Mouse (Mus musculus) CH12F3 (cell line): ENCODE results near the gene Fndc7.
"Not testable (repeated sequence)": the region's sequence is repeated elsewhere in the genome, so short reads cannot be mapped to it uniquely, and the experiment has no call there.

Experiments used
- in situ Hi-C: fragments of 300-500 bp; cut with MboI; formaldehyde crosslinking; loops from 2 replicates; pipeline ENCODE4 v1.14.3; 2020; ENCODE audit warnings: low sequenced_read_pairs

The Fndc7 gene

DNA sequence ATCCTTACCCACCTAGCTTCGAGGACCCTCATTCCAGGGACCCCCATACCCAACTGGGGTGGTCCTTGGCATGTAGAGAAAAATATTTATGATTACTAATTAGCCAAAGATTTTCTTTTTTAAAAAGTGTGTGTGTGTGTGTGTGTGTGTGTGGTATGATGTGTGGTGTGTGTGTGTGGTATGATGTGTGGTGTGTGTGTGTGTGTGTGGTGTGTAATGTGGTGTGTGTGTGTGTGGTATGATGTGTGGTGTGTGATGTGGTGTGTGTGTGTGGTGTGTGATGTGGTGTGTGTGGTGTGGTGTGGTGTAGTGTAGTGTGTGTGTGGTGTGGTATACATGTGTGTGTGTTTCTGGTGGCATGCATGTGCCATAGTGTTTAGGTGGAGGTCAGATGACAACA lies 2.3 kb upstream of the Fndc7 start:
- in situ Hi-C loops, result no loop called here

DNA sequence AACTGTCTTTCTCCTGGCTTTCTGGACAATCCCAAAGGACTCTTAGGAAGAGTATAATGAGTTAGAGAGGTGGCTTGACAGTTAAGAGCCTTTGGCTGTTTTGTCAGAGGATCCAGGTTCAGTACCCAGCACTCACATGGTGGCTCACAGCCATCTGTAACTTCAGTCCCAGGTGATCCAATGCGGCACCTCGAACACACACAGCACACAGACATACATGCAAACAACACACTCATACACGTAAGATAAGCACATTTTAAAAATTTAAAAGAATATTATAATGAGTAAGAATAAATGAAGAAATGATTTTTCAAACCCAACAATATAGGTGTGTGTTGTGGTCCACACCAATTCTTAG lies 2.2 kb downstream of the Fndc7 start:
- in situ Hi-C loops, result no loop called here

DNA sequence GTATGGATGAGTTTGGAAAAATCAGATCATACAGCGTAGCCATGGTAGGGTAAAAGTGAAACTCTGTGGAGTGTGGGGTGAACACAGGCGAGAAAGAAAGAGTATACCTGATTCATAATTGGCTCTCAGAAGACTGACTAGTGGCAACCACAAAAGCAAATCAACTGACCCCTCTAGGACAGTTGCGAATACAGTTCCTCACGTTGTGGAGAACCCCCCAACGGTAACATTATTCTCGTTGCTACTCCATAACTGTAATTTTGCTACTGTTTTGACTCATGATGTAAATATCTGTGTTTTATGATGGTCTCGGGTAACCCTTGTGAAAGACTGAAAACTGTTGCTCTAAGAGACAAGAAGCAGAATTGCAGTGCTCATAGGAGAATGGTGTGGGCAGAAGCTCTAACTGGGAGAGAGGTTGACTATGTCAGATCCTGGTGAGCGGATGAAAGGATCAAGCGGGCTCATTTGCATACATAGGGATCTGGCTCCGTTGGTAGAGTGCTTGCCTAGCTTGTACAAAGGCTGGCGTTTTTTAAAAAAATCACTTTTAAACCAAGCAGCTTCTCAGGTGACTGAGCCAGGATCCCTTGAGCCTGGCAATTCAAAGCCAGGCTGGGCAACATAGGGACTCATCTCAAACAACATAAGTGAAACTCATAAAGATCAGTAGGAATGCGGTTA lies 2.7 kb downstream of the Fndc7 start:
- in situ Hi-C loops, result no loop called here

DNA sequence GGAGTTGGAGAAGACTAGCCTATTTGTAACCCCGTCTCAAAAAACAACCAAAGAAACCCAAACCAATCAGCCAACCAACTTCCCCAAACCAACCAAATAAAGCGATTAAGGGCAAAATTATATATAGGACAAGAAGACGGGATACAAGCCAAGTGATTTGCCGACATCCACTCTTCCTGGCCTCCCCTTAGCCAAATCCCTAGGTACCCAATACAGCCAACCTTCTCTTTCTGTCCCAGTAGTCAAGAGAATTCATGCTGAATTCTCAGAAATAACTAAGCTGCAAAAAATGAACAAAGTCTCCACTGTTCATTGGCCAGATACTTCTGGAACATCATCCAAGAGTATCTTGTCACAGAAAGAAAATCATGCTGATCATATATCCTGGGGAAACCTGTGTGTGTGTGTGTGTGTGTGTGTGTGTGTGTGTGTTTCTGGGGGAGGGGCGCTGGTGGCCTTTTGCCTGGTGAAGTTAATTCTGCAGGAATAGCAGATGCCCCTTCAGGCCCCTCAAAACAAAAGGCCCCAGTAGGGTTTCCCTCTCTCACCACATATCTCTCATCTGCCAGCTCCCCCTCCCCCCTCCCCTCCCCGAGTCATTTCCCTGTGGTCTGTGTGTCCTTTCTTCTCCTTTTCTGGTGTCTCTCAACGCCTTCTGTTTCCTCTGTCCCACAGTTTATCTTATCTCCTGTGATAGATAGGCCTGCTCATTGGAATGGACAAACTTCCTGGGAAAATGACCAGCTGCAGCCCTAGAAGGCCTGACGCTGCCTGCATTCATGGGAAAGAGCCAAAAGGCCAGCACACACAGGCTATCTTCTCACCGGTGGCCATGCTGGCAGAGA lies 3.9 kb downstream of the Fndc7 start:
- in situ Hi-C loops, result no loop called here

DNA sequence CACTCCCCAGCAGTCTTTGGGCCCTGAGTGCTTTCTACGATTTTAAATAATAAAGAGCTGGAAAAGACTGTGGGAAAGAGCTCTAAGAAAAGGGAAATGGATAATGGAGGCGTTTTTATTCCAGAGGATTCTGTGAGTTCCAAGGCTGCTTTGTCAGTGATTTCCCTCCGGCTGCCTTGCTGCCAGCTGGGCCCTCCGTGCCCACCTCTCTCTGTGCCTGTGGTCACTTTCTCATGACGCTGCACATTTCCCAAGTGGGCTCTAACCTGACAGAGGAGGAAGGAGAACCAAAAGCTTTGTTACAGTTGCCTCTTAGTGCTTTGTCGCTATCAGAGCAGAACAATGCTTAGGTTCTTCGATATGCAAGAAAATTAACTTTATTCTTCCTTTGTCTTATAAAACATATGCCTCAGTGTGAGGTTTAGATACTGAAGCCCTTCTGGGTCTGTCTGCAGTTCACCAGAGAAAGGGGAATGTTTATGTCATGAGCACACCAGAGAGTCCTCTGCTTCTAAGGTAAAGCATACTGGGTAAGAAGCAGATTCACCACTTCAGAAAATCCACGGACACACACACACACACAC lies 5.0 kb downstream of the Fndc7 start:
- in situ Hi-C loops, result no loop called here

DNA sequence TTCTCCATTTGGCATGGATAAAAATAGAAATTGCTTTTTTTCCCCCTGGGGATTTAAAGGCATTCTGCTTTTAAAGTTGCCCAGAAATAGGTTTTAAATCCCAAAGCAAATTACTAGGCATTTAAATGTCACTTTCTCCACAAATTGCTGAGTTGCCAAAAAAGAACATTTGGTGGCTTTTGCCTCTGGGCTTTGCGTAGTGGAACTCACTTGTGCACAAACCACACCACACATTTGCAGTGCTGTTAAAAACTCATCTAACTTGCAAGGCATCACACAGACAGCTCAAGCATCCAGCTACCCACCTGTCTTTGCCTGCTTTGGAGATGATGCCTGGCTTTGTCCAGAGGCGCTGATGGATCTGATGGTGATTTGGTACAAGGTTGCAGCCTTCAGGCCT lies 6.7 kb downstream of the Fndc7 start:
- in situ Hi-C loops, result no loop called here

DNA sequence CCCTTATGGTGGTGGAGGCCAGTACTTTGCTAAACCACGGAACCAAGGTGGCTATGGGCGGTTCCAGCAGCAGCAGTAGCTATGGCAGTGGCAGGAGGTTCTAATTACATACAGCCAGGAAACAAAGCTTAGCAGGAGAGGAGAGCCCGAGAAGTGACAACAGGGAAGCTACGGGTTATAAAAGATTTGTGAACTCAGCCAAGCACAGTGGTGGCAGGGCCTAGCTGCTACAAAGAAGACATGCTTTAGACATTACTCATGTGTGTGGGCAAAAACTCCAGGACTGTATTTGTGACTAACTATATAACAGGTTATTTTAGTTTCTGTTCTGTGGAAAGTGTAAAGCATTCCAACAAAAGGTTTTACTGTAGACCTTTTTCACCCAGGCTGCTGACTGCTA lies 7.9 kb downstream of the Fndc7 start:
- in situ Hi-C loops, result not testable (repeated sequence)

DNA sequence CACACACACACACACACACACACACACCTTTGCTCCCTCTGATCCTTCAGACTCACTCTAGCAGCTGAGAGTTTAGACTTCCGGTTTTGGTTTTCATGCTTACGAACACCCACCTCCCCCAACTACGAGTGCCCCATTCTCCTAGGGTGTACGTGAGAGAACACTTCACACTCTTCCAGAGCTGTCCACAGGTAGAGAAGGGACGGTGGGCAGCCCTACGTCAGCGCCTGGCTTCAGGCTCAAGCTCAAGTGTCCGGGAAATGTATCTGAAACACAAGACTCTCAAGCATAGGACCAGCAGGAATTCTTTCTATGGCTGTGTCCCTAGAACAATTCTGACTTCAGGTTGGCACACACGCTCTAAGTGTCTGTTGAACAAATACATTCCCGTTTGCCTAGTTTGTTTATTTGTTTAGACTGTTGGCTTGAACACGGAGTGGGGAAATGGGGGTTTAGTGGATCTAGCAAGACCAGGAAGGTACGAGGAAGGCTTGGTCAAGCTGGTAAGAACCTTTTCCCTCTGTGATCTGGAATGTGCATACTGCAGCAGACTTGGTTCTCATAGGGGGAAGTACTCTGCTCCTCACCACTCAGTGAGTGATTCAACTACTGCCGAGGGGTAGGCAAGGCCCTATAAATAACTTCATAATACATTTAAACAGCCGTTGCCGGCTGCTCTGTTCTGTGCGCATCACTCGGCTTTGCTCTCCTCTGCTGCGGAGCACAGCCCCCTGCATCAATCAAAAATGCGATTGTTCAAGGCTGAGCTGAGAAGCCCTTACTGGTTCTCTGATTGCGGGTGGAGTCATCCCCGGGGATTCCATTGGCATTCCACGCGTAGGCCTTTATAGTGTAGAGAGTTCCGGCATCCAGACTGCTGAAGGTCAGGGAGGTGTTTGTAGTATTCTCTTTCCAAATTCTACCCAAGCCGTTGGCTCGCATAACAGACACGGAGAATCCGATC lies 9.0 kb downstream of the Fndc7 start:
- in situ Hi-C loops, result no loop called here

DNA sequence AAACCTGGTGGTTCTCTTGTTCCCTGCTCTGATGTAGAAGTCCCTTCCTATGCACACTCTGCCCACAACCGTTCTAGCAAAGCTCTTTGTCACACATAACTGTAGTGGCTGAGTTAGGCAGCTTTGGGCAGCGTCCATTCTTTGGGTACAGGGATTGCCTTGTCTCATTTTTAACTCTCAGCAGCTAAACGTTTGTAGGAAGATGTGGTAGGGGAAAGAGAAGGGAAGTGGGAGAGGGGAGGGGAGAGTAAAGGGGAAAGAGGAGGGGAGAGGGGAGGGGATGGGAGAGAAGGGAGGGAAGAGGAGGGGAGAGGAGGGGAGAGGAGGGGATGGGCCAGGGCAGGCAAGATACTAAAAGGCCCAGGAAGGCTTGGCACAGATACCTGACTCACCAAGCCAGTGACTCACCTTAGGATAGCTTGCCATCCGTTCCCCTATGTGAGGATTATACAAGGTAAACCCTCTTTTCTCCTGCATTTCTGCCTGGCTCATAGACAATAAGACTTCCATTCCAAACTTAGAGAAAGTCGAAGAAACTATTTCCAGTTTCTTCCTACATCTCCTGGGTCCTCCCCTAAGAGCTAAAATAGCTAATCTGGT lies 9.9 kb downstream of the Fndc7 start:
- in situ Hi-C loops, result no loop called here

DNA sequence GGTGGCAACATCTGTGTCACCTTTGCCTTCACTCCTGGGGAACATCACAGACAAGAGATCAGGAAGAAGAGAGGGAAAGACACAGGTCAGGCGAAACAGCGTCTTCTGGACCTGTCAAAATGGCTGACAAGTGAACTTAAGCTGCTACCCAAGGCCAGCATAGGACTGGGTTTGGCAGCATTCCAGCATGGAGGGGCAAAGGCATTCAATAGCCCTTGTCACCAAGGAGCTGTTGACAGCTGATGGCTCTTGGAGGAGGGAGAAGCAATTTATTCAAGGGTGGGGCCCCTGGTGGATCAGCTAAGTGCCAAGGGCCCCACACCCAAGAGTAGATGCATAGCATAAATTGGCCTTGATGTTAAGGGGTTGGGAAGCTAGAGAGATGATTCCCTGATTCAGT lies 10.7 kb downstream of the Fndc7 start:
- in situ Hi-C loops, result no loop called here

DNA sequence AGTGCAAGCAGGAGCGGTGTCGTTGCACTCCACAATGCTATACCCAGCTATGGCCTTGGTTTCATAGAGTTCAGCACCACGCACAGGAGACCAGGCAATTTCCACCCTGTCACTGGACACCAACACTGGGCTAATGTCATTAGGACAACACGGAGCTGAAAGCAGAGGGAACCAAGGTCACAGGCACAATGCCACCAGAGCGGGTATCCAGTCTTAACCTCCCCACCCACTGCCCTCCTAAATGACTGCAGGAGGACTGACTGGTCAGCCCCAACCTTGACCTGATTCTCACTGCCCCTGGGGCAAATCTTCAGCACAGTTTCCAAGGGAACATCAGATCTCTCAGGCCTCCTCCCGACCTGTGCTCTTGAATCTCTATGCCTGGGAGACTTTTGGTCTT lies 19.2 kb downstream of the Fndc7 start:
- in situ Hi-C loops, result no loop called here

DNA sequence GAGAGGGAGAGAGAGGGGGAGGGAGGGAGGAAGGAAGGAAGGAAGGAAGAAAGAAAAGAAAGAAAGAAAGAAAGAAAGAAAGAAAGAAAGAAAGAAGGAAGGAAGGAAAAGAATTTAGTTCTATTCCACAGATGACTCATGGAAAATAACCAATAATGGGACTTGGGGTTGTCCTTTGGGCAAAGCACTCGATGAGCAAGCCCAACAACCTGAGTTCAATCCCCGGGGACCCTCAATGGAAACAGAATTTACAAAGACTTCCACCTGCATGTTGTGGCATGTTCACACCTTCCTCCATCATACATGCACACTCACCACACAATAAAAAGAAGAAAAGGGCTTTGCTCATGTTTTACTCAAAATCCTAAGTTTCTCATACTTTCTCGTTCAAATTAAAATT lies 22.4 kb downstream of the Fndc7 start:
- in situ Hi-C loops, result no loop called here

DNA sequence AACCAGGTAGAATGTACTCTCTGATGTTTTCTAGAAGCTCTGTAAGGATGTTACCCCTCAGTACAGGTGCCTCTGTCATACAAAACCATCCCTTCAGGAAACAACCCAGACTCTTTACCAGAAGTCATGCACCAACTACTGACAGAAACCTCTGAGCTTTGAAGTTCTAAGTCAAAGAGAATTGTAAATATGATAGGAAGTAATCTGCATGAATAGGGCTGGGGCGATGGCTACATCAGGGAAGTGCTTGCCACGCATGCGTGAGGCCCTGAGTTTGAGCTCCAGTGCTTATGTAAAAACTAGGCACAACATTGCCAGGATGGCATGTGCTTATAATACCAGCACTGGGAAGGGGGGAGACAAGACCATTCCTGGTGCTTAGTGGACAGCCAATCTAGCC lies 24.1 kb downstream of the Fndc7 start:
- in situ Hi-C loops, result no loop called here

DNA sequence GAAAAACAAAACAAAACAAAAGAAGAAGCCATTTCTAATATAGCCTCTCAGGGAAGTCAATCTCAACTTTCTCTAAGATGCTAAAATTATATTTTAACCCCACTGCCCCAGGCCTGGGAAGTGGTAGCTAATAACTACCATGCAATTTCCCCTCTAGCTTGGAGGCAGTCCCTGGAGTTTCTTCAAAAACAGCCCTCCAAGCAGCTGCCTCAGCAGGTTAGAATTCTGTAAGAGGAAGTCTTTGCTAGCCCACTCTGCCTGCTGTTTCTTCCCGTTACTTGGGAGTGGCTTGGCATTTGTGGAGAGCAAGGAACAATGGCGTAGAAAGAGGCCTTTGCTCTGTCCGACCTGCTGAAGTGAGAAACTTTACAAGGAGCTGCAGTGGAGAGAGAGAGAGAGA lies 24.7 kb downstream of the Fndc7 start:
- in situ Hi-C loops, result no loop called here

DNA sequence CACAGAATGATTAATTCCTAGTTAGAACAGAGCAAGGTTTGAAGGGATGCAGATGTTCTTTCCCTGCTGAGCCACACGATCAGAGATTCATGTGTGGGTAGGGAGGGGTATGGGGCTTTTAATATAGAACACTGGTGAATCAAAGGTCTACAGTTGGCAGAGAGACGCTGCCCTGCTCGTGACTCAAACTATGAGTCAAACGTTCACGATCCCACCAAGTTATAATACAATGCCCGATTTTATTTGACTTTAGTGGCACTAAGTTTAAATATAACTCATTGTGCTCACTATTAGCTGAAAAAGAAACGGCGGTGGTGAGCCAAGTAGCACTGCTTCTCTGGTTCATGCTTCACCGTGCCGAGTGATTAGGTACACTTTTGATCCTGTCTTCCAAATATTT lies 26.7 kb downstream of the Fndc7 start:
- in situ Hi-C loops, result no loop called here

DNA sequence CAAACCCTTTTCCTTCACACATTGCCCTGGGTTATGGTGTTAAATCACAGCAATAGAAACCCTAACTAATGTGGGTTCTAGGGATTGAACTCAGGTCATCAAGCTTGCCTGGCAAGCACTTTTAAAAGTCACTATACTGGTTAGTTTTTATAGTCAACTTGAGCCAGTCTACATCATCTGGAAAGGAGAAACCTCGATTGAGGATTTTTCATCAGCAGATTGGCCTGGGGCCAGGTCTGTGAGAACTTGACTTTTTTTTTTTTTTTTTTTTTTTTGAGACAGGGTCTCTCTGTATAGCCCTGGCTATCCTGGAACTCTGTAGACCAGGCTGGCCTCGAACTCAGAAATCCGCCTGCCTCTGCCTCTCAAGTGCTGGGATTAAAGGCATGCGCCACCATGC lies 27.5 kb downstream of the Fndc7 start:
- in situ Hi-C loops, result not testable (repeated sequence)

DNA sequence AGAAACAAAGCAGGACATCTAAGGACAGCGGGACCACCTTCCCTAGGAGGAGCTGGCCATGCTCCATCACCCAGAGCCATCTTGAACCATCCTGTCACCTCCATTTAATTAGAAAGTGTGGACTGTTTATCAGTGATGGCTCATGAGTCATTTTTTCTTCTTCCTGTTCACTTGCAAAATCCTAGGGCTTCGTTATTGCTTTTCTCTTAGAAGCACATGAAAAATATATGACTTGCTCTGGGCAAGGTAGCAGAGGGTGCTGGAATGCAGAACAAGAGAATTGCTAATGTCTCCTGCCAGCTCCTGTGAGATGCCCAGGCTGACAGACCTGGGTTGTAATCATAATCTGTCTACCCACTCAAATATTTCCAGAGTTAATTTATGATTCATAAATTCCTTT lies 29.0 kb downstream of the Fndc7 start:
- in situ Hi-C loops, result no loop called here

DNA sequence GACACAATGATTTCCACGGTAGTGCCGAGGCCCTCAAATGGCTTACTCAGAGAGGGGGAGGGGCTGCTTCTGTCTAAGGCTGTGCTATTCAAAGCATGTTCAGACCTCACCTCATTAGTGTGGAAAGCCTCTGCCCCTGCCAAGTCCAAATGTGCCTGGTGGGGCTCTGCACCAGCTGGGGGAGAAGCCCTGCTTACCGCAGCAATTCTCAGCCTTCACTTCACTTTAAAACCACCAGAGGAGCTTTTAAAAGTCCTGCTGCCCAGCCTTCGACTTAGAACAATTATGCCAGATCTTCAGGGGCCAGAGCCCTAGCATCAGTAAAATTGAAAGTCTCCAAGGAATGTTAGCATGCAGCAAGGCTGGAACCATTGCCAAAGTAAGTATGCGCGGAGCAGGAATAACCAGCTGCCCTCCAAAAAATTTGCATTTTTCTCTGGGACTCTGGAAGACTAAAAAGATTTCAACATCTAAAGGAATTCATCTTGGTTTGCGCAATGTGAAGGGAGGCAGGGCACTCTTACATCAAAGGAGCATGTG lies 31.5 kb downstream of the Fndc7 start:
- in situ Hi-C loops, result loop anchor here (10.0 kb wide), 1 partner anchor 46 kb away; no protein-coding TSS in a partner anchor

DNA sequence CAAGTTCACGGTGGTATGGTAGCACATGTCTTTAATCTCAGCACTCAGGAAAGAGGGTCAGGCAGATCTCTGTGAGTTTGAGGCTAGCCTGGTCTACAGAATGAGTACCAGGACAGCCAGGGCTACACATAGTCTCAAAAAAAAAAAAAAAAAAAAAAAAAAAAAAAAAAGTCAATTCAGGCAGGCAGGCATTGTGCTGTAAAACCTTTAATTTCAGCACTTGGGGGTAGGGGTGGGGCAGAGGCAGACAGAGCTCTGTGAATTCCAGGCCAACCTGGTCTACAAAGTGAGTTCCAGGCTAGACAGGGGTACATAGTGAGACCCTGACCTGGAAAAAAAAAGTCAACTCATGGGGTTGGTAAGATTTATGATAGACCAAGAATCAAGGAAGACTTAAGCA lies 32.1 kb downstream of the Fndc7 start:
- in situ Hi-C loops, result loop anchor here (10.0 kb wide), 1 partner anchor 47 kb away; no protein-coding TSS in a partner anchor

DNA sequence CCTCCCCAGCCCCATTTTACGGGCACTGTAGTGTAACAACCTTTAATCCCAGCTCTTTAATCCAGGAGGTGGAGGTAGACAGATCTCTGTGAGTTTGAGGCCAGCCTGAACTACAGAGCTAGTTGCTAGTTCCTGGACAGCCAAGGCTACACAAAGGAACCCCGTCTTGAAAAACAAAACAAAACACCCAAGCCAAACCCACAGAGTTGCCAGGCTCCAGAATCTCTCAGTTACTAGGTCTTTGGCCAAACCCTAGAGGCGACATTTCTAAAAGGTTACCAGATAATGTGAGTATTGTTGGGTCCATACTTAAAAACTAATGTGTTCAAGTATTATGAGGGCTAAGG lies 32.7 kb downstream of the Fndc7 start:
- in situ Hi-C loops, result loop anchor here (10.0 kb wide), 1 partner anchor 48 kb away; no protein-coding TSS in a partner anchor
